Mouse (Mus musculus) midbrain, embryonic 16.5 days (tissue): Measurements from ENCODE around the gene Bscl2. TPM values are rescaled to one million over a fixed set of nuclear protein-coding genes. Genes with fewer than 3 reads are reported as not detected.
"Not testable (repeated sequence)": the region's sequence is repeated elsewhere in the genome, so short reads cannot be mapped to it uniquely, and the experiment has no call there.

Source experiments
- ATAC-seq: fragments of 200-750 bp; cut with Nextera tagmentation; 2 replicates; pipeline ENCODE4 v1.8.0; 2017; ENCODE audit warnings: moderate TSS enrichment
- H3K27ac ChIP-seq: fragments of 300-500 bp; sonication (generic); 2 replicates; pipeline ENCODE4 v1.5.1; 2014; ENCODE audit warnings: mild to moderate bottlenecking, low read length, mixed read lengths
- H3K27me3 ChIP-seq: fragments of 300-500 bp; sonication (generic); 2 replicates; pipeline ENCODE4 v1.6.1; 2014; ENCODE audit warnings: low read depth, low read length, mixed read lengths; ENCODE audit not compliant: control insufficient read depth, insufficient read depth
- H3K36me3 ChIP-seq: fragments of 300-500 bp; sonication (generic); 2 replicates; pipeline ENCODE4 v1.6.1; 2014; ENCODE audit warnings: mild to moderate bottlenecking, low read length, moderate library complexity, mixed read lengths; ENCODE audit not compliant: control insufficient read depth, insufficient read depth
- H3K4me1 ChIP-seq: fragments of 300-500 bp; sonication (generic); 2 replicates; pipeline ENCODE4 v1.6.1; 2014; ENCODE audit warnings: mild to moderate bottlenecking, low read length, mixed read lengths; ENCODE audit not compliant: control insufficient read depth, insufficient read depth
- H3K4me2 ChIP-seq: fragments of 300-500 bp; sonication (generic); 2 replicates; pipeline ENCODE4 v1.6.1; 2014; ENCODE audit warnings: mild to moderate bottlenecking, low read length, mixed read lengths
- H3K4me3 ChIP-seq: fragments of 300-500 bp; sonication (generic); 2 replicates; pipeline ENCODE4 v1.5.1; 2014; ENCODE audit warnings: low read depth, mild to moderate bottlenecking, low read length, moderate library complexity, mixed read lengths
- H3K9ac ChIP-seq: fragments of 300-500 bp; sonication (generic); 2 replicates; pipeline ENCODE4 v1.6.1; 2014; ENCODE audit warnings: low read depth, low read length, mixed read lengths
- H3K9me3 ChIP-seq: fragments of 300-500 bp; sonication (generic); replicated peaks from 2 replicates; pipeline ENCODE4 v1.6.1; 2014; ENCODE audit warnings: mild to moderate bottlenecking, low read length, mixed read lengths; ENCODE audit not compliant: control insufficient read depth, poor library complexity, severe bottlenecking
- WGBS: fragments of 180-500 bp; shearing (Covaris S2); extraction: QIAGEN DNeasy Blood & Tissue Kit; methylation state at CpG from one replicate; pipeline ENCODE4 v1.1.7; 2014; 5-methylcytosine and 5-hydroxymethylcytosine counted together
- polyA plus RNA-seq: library from polyadenylated mRNA; unstranded; fragments of >200 nt; fragmentation: Nextera tagmentation; extraction: Ambion mirVana; gene quantifications from 2 replicates; pipeline ENCODE4 v1.2.1, GENCODE M21; 2015

Bscl2 gene
- polyA plus RNA-seq, 1 experiment from 2014 or later: 105 TPM

GRCm38 (mm10) chr19:8853117-8853516 lies 15.8 kb downstream of the Bscl2 start:
- no peaks in the 10 kb centered on the region for H3K9me3 ChIP-seq
- H3K9ac ChIP-seq: no peak overlapping the region
- no peaks in the 10 kb centered on the region for H3K27me3 ChIP-seq
- peaks cover 9% of the 10 kb centered on the region for H3K36me3 ChIP-seq
- no peak for ATAC-seq
- 89% methylated on average over 3 of the region's 3 CpGs for WGBS
- H3K4me2 ChIP-seq: no peak overlapping the region
- no peak overlapping the region for H3K27ac ChIP-seq
- H3K4me3 ChIP-seq: no peak overlapping the region
- H3K4me1 ChIP-seq: 0 out of 2 replicates have a peak, but pooled peaks cover 2% of the 10 kb centered on the region

GRCm38 (mm10) chr19:8857689-8858088 lies 20.4 kb downstream of the Bscl2 start:
- Histone ChIP-seq H3K4me2 (no peak overlapping the region), H3K4me3 (no peak overlapping the region), H3K36me3 (no peaks in the 10 kb centered on the region), H3K4me1 (no peaks in the 10 kb centered on the region), H3K27ac (no peak overlapping the region), H3K9me3 (no peaks in the 10 kb centered on the region), H3K27me3 (no peaks in the 10 kb centered on the region), H3K9ac (no peak overlapping the region)
- WGBS: 42% methylated on average over 4 of the region's 4 CpGs
- ATAC-seq: no peak

- Histone ChIP-seq H3K27ac (no peak overlapping the region), H3K4me1 (no peaks in the 10 kb centered on the region), H3K4me2 (no peak overlapping the region), H3K27me3 (no peaks in the 10 kb centered on the region), H3K9me3 (no peaks in the 10 kb centered on the region), H3K4me3 (no peak overlapping the region), H3K36me3 (no peaks in the 10 kb centered on the region), H3K9ac (no peak overlapping the region)
- no peak for ATAC-seq
- WGBS: 20% methylated on average over 1 of the region's 1 CpGs
Observed at GRCm38 (mm10) chr19:8859018-8859417, 21.8 kb downstream of the Bscl2 start.

- 89% methylated on average over 6 of the region's 6 CpGs for WGBS
- H3K4me2 ChIP-seq: no peak overlapping the region
- no peak overlapping the region for H3K27ac ChIP-seq
- H3K27me3 ChIP-seq: no peaks in the 10 kb centered on the region
- H3K9me3 ChIP-seq: no peaks in the 10 kb centered on the region
- H3K36me3 ChIP-seq: no peaks in the 10 kb centered on the region
- ATAC-seq: no peak
- no peaks in the 10 kb centered on the region for H3K4me1 ChIP-seq
- no peak overlapping the region for H3K9ac ChIP-seq
- H3K4me3 ChIP-seq: no peak overlapping the region
Observed at GRCm38 (mm10) chr19:8864265-8864664, 27.0 kb downstream of the Bscl2 start.

GRCm38 (mm10) chr19:8870381-8870780 lies 33.1 kb downstream of the Bscl2 start:
- peak overlapping the region; percentile 88 for H3K4me3 ChIP-seq

GRCm38 (mm10) chr19:8870838-8871237 lies 33.6 kb downstream of the Bscl2 start:
- 61% methylated on average over 9 of the region's 9 CpGs for WGBS
- peak; percentile 61 for ATAC-seq
- peak overlapping the region; percentile 88 for H3K4me3 ChIP-seq
- peaks cover 6% of the 10 kb centered on the region; the same call in 1 of the 2 replicates for H3K36me3 ChIP-seq
- H3K4me1 ChIP-seq: peaks cover 12% of the 10 kb centered on the region
- H3K27me3 ChIP-seq: no peaks in the 10 kb centered on the region
- peak overlapping the region; percentile 97 for H3K9ac ChIP-seq
- peak overlapping the region; percentile 81 for H3K27ac ChIP-seq
- H3K4me2 ChIP-seq: peak overlapping the region; percentile 55
- H3K9me3 ChIP-seq: no peaks in the 10 kb centered on the region

More at GRCm38 (mm10) chr19:8870381-8870780, 33.1 kb downstream of the Bscl2 start:
- not testable (repeated sequence) for H3K4me2 ChIP-seq, H3K9ac ChIP-seq, ATAC-seq, H3K9me3 ChIP-seq, H3K27me3 ChIP-seq, H3K36me3 ChIP-seq, H3K27ac ChIP-seq
- H3K4me1 ChIP-seq: peaks cover 12% of the 10 kb centered on the region
- 76% methylated on average over 3 of the region's 3 CpGs for WGBS

- H3K27me3 ChIP-seq: no peaks in the 10 kb centered on the region
- peak within 1 kb of the TSS; percentile 95 for H3K4me2 ChIP-seq
- H3K4me1 ChIP-seq: peaks cover 12% of the 10 kb centered on the region
- ATAC-seq: peak; percentile 98
- H3K36me3 ChIP-seq: peaks cover 6% of the 10 kb centered on the region; the same call in 1 of the 2 replicates
- peak within 1 kb of the TSS; percentile 88 for H3K4me3 ChIP-seq
- H3K27ac ChIP-seq: peak within 1 kb of the TSS; percentile 81
- peak within 1 kb of the TSS; percentile 97 for H3K9ac ChIP-seq
- H3K9me3 ChIP-seq: no peaks in the 10 kb centered on the region
- WGBS: 1% methylated on average over 54 of the region's 59 CpGs
Observed at GRCm38 (mm10) chr19:8871267-8872186, 34.3 kb downstream of the Bscl2 start, which contains the start of gene Ubxn1. Gene Ubxn1, plus strand, starts transcription at chr19:8871496.

- H3K27ac ChIP-seq: no peak overlapping the region
- peak overlapping the region; percentile 95 for H3K4me2 ChIP-seq
- H3K4me1 ChIP-seq: peaks cover 12% of the 10 kb centered on the region
- H3K9me3 ChIP-seq: no peaks in the 10 kb centered on the region
- H3K27me3 ChIP-seq: no peaks in the 10 kb centered on the region
- peaks cover 6% of the 10 kb centered on the region; the same call in 1 of the 2 replicates for H3K36me3 ChIP-seq
- H3K9ac ChIP-seq: peak overlapping the region; percentile 97
- 84% methylated on average over 10 of the region's 10 CpGs for WGBS
- peak overlapping the region; percentile 88 for H3K4me3 ChIP-seq
- ATAC-seq: 0 out of 2 replicates have a peak, but pooled peaks have one; percentile 9
Observed at GRCm38 (mm10) chr19:8872266-8872840, 35.1 kb downstream of the Bscl2 start.

GRCm38 (mm10) chr19:8875031-8875430 lies 37.8 kb downstream of the Bscl2 start:
- no peak overlapping the region for H3K4me3 ChIP-seq
- no peak overlapping the region for H3K27ac ChIP-seq
- peaks cover 20% of the 10 kb centered on the region for H3K4me1 ChIP-seq
- no peak overlapping the region for H3K9ac ChIP-seq
- H3K9me3 ChIP-seq: no peaks in the 10 kb centered on the region
- peaks cover 6% of the 10 kb centered on the region; the same call in 1 of the 2 replicates for H3K36me3 ChIP-seq
- no peaks in the 10 kb centered on the region for H3K27me3 ChIP-seq
- no peak overlapping the region for H3K4me2 ChIP-seq
- WGBS: 95% methylated on average over 7 of the region's 7 CpGs
- ATAC-seq: no peak
